Mouse (Mus musculus) c-Kit-positive CD71-negative TER-119-negative erythroid progenitor cells, embryonic 14.5 days (primary cell): ENCODE measurements at regions not wholly inside any gene's neighbourhood (a gene's known extent, or its start where the extent isn't known, plus 50 kb on each side); places are given as distances from the start of the nearest gene placed in this dataset.

Source experiments
- DNase-seq: peaks from one replicate; pipeline ENCODE4 v3.0.0-alpha.2; 2013; ENCODE audit warnings: low read depth

DNA sequence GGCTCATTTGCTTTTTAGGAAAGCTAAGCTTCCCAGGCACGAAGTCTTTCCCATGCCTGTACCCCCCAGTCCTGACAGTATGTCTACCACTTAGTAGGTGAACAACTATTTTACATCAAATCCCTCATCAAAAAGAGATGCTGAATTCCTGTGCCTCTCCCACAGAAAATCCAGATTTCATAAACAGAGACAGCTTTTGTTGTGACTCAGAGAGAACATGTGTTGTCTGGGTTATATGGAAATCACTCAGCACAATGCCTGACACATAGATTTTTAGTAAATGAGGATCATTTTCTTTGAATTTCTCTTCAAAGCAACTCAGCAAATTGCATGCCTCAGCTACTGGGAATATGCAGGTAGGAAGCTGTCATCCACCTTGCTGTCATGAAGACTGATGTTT lies 193.5 kb downstream of the Usp46 start:
- no peak for DNase-seq

DNA sequence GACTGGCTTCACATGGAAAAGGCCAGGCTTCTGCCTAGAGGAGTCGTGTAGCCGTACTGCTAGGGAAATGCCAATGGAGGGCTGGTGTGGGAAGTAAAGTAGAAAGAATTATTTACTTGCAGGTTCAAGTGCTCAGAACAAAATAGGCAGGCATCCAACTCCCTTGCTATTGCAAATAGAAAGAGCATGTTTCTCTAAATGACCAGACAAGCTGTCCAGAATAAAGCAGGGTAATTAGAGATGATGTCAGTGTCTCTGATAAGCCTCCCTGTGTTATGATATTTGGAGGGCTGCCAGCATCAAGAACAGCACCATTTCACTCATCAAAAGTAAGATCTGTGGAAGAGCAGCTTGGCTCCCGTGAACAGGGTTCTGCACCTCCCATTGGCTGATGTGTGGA lies 192.4 kb downstream of the Usp46 start:
- no peak for DNase-seq

DNA sequence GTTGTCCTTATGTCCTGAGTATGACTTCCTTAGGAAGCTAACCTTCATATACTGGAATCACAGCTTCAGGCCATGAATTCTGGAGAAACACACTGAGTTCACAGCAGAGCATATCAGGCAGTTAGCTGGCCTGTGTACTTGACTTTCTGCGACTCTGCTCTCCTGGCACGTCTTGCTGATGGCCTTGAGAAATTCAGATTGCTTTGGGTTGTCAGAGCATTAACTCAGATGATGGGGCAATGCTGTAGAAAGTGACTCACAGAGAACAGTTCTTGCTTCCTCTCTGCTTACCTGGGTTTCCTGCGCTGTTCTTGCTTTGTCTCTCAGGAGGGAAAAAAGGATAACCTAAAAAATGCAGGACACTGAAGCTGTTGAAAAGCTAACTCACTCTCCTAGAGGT lies 187.3 kb downstream of the Usp46 start:
- DNase-seq = no peak

DNA sequence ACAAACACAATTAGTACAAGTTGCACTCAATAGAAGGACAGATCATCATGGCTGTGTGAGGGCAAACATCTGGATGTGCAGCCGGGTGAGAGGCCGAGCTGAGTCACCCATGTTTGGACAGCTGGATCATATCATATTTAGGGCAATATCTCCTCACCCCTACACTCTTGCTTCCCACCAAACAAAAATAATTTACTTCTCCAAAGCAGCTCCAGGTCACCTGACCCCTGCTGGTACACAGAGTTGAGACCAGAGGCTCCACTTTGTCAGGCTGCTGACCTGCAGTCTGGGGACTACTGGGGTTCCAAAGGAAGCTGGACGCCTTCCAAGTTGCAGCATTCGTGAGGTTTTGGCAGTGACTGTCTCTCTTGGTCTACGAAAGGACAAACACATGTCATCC lies 186.3 kb downstream of the Usp46 start:
- DNase-seq = no peak

DNA sequence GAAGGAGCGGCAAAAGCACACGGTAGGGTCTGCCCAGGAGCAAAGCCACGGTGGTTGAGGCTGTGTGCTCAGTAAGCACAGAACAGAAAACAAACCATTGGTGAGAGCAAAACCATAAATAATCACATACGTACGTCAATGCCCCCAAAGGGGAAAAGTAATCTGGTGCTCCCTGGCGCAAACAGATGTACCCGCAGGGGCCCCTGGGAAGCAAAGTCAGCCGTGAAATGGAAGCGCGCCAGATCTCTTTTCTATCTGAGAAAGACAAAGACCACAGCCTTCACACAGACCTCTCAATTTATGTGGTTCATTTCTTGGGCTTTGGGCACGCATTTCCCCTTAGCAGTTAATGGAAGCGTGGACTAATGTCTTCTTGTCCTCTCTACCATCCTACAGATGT lies 183.2 kb downstream of the Usp46 start:
- no peak for DNase-seq

DNA sequence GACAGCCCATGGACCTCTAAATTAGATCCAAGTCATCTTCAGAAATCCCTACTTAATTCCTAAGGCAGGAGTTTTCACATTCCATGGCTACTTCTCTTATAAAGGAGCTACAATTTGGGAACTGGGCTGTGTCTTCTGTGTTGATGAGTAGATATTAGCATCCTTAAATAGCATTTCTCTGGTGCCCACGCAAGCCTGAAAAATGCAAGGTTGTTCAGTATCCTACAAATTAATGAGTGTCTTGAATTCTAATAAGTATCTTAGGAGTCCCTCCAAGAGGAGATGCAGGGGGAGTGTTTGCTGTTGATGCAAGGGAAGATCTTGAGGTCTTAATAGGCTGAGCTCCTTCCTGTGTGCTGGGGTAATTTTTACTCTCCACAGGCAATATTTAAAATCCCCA lies 182.5 kb downstream of the Usp46 start:
- DNase-seq = no peak

DNA sequence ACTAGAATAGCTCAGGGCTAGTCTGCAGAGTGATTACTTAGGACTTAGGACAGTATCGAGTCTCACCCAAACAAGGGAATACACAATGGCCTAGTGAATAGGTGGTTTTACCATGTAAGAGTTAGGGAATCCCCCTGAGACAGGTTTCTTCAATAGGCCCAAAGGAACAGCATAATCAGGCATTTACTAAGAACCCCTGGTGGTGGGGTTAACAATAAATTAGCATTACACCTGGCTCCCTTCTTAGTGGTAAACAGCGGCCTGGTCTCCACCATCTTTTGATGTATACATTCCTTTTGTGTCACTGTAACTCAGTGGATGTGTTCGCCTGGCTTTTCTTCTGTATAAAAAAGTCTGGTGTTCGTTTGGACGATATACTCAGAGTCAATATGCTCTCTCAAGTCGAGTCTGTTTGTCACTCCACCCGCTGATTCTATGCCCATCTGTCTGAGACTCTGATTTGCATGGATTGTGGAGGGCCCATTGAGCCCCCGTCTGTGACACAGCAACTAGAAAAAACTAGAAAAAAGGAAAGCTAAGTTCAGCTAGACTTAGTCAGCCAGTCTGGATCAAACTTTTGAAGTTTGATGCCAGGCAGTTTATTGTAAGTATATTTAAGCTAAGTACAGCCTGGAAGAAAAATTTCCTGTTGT lies 180.8 kb downstream of the Usp46 start:
- DNase-seq = no peak

DNA sequence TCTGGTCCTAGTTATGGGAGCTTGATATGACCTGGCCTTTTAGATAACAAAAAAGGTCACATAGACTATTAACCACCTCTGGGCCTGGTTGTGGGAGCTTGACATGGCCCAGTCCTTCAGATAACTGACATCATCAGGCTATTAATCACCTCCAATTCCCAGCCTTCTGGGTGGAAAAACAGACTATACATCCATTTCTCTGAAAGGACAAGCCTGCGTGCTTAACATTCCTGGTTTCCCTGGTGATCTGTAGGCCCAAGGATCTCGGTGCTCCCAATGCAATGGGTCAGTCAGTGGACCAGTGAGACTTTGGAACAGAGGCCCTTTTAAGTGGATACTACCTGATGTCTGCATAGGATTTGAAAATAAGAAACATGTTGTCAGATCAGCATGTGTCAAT lies 179.8 kb downstream of the Usp46 start:
- no peak for DNase-seq

DNA sequence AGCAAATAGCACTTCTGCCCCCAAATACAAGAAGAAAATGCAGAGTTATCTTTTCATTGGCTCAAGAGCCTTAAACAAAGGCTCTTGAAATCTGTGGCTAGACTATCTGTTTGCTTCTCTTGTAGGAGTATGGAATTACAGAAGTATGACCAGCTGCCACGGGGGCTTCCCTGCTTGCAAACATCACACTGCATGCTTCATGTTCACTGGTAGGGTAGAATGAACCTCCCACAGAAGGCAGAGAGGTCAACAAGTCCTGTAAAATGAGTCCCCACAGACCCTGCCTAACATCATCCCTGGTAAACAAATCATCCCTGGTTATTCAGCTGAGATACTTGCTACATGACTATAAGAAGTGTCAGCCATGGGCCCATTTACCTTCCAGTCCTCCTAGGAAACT lies 178.9 kb downstream of the Usp46 start:
- DNase-seq = no peak

DNA sequence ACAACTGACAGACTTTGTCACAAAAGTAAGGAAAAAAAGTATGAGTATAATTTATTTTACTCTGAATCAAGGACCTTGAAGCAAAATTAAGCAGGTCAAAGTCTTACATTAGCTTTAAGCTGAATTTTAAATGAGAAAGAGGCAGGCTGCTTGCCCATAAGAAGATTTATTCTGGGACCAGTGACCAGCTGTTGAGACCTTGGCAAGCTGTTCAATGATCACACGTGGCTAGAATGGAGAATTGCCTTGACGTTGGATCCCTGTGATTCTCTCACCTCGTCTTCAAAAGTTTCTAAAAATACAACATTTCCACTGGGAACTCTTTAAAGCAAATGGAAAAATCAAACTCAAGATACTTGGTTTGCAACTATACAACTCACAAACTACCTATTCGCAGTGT lies 177.3 kb downstream of the Usp46 start:
- DNase-seq = no peak

DNA sequence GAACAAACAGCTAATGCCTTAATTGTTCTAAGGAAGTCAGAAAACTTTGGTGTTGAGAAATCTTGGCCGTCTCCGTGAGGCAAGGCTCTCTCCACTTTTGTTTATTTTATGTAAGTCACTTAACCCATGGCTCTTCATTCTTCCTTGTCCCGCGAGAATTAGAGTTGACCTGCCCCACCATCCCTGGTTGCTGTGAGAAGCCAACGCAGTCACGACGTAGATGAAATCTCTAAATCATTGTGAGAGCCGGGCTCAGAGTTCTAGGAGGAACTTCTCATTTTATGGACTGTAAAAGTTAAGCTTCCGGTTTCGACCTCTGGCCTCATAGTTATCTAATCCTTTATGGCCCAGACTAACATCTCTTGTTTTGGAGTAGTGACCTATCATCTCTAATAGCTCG lies 176.6 kb downstream of the Usp46 start:
- DNase-seq = no peak

DNA sequence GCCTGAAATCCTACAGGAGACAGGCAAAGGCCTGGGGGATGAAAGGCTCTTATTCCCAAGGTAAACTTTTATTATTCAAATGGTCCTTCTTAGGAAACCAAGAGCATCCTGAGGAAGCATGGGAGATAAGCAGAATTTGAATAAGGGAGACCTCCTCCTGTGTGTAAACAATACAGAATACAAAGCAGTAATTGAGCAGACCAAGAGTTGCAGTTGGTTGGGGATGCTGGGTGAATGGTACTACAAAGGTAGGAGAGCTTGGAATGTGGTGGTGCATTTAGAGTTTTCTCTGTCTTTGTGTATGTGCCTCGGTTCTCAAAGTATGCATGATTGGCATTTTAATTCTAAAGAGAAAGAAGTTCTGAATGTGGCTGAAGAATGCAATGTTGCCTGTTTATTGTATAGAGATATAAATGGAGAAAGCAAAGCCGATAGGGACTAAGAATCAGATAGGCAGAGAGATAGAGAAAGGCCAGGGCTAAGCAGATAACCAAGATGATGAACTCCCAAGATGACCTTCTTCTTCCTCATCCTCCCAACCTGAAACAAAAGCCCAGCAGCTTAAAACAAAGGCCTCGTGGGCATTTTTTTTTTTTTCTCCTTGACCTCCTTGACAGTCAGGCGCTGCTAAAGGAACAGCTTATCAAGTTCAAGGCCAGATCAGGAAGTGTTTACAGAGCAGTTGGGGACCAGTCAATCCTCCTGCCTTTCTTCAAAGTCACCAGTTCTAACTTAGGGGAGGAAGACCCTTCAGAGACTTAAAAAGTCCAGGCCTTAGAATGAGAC lies 175.6 kb downstream of the Usp46 start:
- no peak for DNase-seq

DNA sequence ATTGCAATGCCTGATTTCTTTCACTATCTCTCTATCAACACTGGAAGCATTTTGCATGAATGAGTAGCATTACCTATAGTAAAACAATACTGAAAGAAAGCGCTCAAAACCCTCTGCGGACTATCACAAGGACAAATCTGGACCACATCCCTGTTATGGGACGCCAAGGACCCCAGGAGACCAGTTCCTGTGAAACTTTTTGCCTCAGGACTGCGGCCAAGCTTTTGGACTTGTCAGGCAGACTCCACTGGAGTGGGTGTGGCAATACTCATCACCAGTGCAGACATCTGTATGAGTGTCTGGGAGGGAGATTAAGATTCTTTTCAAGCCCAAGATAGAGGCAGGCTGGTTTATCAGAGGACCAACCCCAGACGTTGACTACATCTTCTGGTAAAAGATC lies 173.0 kb downstream of the Usp46 start:
- no peak for DNase-seq

DNA sequence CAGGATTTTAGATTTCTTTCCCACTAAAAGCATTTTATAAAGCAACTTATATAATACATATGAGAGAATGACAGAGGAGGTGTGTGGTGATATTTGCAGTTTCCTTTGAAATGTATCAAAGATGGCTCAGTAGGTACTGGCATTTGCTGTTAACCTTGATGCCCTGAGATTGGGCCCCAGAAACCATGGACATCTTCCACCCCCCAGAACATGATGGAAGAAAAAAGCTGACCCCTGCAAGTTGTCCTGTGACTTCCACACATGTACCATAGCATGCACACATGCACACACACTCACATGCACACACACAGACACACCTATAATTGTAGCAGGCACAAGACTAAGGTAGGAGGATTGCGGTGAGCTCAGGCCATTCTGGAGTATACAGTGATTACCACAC lies 171.4 kb downstream of the Usp46 start:
- no peak for DNase-seq

DNA sequence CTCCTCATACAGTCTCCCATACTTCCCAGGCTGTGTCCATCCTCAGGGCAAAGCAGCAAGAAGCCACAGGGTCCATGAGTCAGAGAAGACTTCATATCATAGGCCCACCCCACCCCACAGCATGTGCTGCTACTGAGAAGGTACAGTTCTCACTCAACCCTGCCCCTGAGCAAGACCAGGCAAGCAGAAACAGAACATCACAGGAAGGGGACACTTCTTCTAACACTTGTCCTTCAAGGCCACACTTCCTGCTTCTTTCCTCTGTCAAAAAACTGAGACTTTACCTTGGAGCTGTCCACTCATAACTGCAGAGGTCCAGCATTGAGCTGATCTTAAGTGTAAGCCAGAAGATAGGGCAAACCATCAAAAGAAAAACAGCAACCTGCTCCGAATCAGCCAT lies 166.6 kb downstream of the Usp46 start:
- no peak for DNase-seq

DNA sequence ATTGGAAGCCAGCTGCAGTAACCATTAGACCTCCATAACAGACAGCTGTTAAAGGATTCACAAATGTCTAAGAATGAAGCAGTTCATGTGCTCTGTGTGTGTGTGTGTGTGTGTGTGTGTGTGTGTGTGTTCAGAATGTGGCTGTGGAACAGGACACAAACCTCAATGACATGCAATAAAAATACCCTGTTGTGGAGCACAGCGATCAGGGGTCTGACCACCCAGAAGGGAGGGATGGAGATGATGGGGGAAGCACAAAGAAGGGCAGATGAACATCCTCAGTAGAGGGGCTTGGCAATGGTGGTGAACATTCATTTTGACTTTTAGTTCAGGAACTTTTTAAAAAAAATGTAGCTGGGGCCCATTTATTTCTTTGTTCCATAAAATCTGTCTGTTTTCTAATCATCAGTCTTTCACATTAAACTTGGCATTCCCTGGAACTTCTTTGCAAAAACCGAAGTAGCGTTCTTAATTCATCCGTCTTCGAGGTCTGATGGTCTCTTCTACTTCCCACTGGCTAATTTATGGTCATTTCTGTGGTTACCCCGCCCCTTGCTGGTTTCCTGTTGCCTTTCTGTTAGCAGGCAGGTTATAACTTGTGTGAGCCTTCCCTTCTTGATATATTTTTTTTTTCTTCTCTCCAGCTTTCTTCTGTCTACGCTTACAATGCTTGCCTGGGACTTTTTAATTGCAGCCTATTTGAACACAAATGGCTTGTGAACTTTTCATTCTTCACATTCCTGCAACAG lies 165.6 kb downstream of the Usp46 start:
- peak; percentile 3 for DNase-seq

DNA sequence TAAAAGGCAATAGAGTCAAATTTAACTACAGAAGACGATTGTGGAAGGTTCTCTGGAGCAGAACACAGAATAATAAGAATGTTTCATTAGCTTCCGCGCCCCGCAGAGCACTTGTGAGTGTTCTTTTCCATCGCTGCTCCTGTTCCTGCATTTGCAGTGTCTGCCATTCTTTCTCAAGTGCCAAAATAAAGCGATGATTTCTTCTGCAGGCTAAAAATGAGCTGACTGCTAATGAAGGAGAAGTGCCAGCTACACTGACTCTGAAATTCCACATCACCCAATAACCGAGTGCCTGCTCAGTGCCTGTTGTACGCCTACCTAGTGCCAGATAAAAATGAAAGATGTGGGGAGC lies 165.0 kb downstream of the Usp46 start:
- DNase-seq = no peak

DNA sequence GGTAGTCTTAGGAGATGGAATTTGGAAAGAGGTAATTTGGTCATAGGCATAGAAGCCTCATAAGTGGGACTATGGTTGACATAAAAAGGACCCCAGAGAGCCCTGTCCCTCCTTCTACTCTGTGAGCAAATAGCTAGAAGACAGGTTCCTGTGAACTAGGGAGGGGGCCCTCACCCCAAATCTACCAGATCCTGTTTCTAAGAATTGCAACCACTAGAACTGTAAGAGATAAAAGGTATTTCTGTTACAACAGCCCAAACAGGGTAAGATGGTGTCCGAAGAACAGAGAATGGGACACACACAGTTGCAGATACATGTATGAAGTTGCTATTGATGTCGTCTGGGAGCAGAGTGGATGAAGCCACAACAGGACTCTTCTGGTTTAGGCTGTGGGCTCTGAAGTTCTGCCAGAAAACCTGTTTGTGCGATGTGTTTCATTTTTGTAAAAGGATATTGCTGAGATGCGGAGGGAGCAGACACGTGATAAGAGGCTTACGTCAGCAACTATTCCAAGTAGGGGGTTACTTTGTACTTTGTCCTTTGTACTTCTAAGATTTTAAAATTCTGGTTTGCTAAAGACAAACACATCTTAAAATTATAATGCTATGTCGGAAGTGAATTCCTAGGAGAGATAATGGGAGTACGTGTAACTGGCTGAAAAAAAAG lies 164.0 kb downstream of the Usp46 start:
- DNase-seq = no peak

DNA sequence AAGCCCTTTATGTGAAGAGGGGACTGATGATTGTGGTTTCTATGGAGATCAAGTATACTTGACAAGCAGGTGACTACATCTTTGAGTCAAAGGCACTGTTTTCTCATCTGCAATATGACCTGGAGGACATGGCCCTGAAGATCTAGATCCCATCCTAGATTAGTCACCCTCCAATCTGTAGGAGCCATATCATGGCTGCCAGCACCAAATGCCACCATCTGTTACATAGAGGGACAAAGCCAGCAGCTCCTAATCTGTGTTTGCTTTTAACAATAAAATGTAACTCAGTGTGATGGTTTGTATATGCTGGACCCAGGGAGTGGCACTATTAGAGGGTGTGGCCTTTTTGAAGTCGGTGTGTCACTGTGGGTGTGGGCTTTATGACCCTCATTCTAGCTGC lies 156.1 kb downstream of the Usp46 start:
- DNase-seq = no peak

DNA sequence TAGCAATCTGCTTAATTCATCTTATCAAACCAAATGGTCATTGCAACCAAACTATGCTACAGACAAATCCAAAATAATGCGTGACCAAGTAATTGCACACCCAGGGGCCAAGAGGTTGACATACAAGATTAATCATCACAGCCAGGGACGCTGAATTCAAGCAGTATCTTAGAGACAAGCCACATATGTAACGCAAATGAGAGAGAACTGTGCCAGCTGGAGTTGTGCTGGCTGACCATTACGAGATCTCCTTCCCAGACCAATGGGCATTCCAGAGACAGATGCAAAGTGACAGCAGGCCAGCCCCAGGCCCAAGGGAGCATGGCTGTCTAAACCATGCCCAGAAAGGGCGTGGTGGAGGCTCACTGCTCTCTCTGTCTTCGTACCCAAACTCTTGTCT lies 155.1 kb downstream of the Usp46 start:
- DNase-seq = no peak

DNA sequence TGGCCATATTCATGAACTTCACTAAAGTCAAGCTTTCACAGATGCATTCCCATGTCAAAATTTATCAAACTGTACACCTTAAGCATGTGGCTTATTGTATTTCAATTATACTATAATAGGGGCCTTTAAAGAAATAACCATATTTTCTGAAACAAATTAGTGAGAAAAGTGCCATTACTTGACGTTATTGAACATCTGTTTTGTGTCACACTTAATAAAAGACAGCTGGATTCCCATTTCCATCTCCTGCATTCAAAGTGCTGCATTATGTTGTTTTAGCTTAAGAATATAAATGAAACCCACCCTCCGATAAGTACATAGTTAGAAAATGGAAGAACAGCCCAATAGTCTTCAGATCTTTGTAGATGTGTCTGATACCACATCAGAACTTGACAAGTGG lies 150.2 kb downstream of the Usp46 start:
- DNase-seq = no peak

DNA sequence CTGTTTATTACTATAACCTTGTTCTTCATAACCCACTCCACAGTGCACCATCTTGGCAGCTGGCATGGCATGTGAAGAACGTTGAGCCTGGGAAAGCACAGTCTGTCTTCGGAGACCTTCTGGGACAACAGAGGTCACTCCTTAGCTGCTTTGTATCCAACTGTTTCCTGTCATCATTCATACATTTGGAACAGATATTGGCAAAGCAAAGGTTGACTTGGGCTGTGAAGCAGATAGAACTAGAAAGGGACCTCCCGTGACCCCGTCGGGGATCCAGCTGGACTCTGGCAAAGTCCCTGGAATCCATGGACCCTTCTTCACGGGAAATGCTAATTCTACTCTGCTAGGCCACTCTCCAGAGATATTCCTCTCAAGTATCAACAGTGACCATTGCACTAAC lies 148.3 kb downstream of the Usp46 start:
- DNase-seq = no peak

DNA sequence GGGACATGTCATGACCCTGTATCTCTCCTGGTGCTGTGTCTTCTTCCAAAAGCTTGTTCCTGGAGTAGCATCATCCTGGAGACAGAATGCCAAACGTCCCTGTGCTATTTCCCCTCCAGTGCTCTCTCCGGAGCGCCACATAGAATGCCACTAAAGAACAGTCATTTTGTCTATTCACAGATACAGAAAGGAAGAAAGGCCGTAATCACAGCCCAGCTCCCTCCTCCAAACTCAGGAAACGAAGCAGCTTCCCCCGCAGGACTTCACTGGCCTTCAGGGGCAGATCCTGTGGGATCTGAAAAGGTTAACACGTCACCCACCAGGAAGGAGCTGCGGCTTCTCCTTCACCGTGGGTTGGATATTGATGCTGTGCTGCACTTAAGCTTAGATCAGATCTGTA lies 140.7 kb downstream of the Usp46 start:
- DNase-seq = no peak
